Mouse (Mus musculus): ENCODE measurements around the gene Kcnk15. TPM values are rescaled to one million over a fixed set of nuclear protein-coding genes. Genes with fewer than 3 reads are reported as not detected.

Kcnk15 gene
- polyA plus RNA-seq, 1 experiment from 2014 or later: not detected

- no peak overlapping the region for H3K4me2 ChIP-seq
- no peak overlapping the region for H3K9ac ChIP-seq (ENCODE audit: low read depth, low read length)
- H3K4me1 ChIP-seq (ENCODE audit: control insufficient read depth, insufficient read depth, low read length): no peaks in the 10 kb centered on the region; the same call in 1 of the 2 replicates
- H3K27ac ChIP-seq (ENCODE audit: low read depth, low read length): no peak overlapping the region
- no peak for ATAC-seq (replicated peaks; ENCODE audit: insufficient number of reproducible peaks, low FRiP score, low TSS enrichment)
- H3K36me3 ChIP-seq (ENCODE audit: control insufficient read depth, insufficient read depth, low read length): no peaks in the 10 kb centered on the region
- no peaks in the 10 kb centered on the region for H3K9me3 ChIP-seq (replicated peaks; ENCODE audit: control insufficient read depth, low read length)
- 73% methylated on average over 9 of the region's 9 CpGs for WGBS (ENCODE audit: insufficient replicate concordance)
- peaks cover 11% of the 10 kb centered on the region for H3K27me3 ChIP-seq (ENCODE audit: control insufficient read depth, insufficient read depth, low read length)
- H3K4me3 ChIP-seq (ENCODE audit: low read depth, low read length): no peak overlapping the region
Observed at GRCm38 (mm10) chr2:163866061-163866460, 12.6 kb downstream of the Kcnk15 start.

- WGBS (ENCODE audit: insufficient replicate concordance): 60% methylated on average over 5 of the region's 5 CpGs
- no peak overlapping the region for H3K4me2 ChIP-seq
- no peak for ATAC-seq (replicated peaks; ENCODE audit: insufficient number of reproducible peaks, low FRiP score, low TSS enrichment)
- peaks cover 10% of the 10 kb centered on the region for H3K27me3 ChIP-seq (ENCODE audit: control insufficient read depth, insufficient read depth, low read length)
- no peaks in the 10 kb centered on the region; the same call in 1 of the 2 replicates for H3K4me1 ChIP-seq (ENCODE audit: control insufficient read depth, insufficient read depth, low read length)
- H3K36me3 ChIP-seq (ENCODE audit: control insufficient read depth, insufficient read depth, low read length): no peaks in the 10 kb centered on the region
- H3K9ac ChIP-seq (ENCODE audit: low read depth, low read length): no peak overlapping the region
- no peak overlapping the region for H3K4me3 ChIP-seq (ENCODE audit: low read depth, low read length)
- no peaks in the 10 kb centered on the region for H3K9me3 ChIP-seq (replicated peaks; ENCODE audit: control insufficient read depth, low read length)
- no peak overlapping the region for H3K27ac ChIP-seq (ENCODE audit: low read depth, low read length)
Observed at GRCm38 (mm10) chr2:163869783-163870182, 16.3 kb downstream of the Kcnk15 start.

- ATAC-seq (replicated peaks; ENCODE audit: insufficient number of reproducible peaks, low FRiP score, low TSS enrichment): no peak
- Histone ChIP-seq H3K9me3 (replicated peaks; ENCODE audit: control insufficient read depth, low read length) (no peaks in the 10 kb centered on the region), H3K4me1 (ENCODE audit: control insufficient read depth, insufficient read depth, low read length) (peaks cover 4% of the 10 kb centered on the region; the same call in 1 of the 2 replicates), H3K36me3 (ENCODE audit: control insufficient read depth, insufficient read depth, low read length) (no peaks in the 10 kb centered on the region), H3K27ac (ENCODE audit: low read depth, low read length) (no peak overlapping the region), H3K27me3 (ENCODE audit: control insufficient read depth, insufficient read depth, low read length) (peaks cover 10% of the 10 kb centered on the region), H3K4me3 (ENCODE audit: low read depth, low read length) (no peak overlapping the region), H3K4me2 (no peak overlapping the region), H3K9ac (ENCODE audit: low read depth, low read length) (no peak overlapping the region)
- 69% methylated on average over 4 of the region's 4 CpGs for WGBS (ENCODE audit: insufficient replicate concordance)
Observed at GRCm38 (mm10) chr2:163871266-163871665, 17.8 kb downstream of the Kcnk15 start.

- H3K36me3 ChIP-seq (ENCODE audit: control insufficient read depth, insufficient read depth, low read length): no peaks in the 10 kb centered on the region
- WGBS (ENCODE audit: insufficient replicate concordance): 50% methylated on average over 3 of the region's 3 CpGs
- peaks cover 4% of the 10 kb centered on the region; the same call in 1 of the 2 replicates for H3K4me1 ChIP-seq (ENCODE audit: control insufficient read depth, insufficient read depth, low read length)
- H3K9me3 ChIP-seq (replicated peaks; ENCODE audit: control insufficient read depth, low read length): no peaks in the 10 kb centered on the region
- no peak for ATAC-seq (replicated peaks; ENCODE audit: insufficient number of reproducible peaks, low FRiP score, low TSS enrichment)
- no peak overlapping the region for H3K27ac ChIP-seq (ENCODE audit: low read depth, low read length)
- peaks cover 10% of the 10 kb centered on the region for H3K27me3 ChIP-seq (ENCODE audit: control insufficient read depth, insufficient read depth, low read length)
- H3K4me2 ChIP-seq: no peak overlapping the region
- H3K9ac ChIP-seq (ENCODE audit: low read depth, low read length): no peak overlapping the region
- H3K4me3 ChIP-seq (ENCODE audit: low read depth, low read length): no peak overlapping the region
Observed at GRCm38 (mm10) chr2:163871906-163872305, 18.5 kb downstream of the Kcnk15 start.

- no peaks in the 10 kb centered on the region for H3K36me3 ChIP-seq (ENCODE audit: control insufficient read depth, insufficient read depth, low read length)
- peaks cover 11% of the 10 kb centered on the region for H3K27me3 ChIP-seq (ENCODE audit: control insufficient read depth, insufficient read depth, low read length)
- H3K4me3 ChIP-seq (ENCODE audit: low read depth, low read length): no peak overlapping the region
- H3K4me1 ChIP-seq (ENCODE audit: control insufficient read depth, insufficient read depth, low read length): peaks cover 4% of the 10 kb centered on the region; the same call in 1 of the 2 replicates
- H3K27ac ChIP-seq (ENCODE audit: low read depth, low read length): no peak overlapping the region
- H3K9ac ChIP-seq (ENCODE audit: low read depth, low read length): no peak overlapping the region
- H3K4me2 ChIP-seq: no peak overlapping the region
- ATAC-seq (replicated peaks; ENCODE audit: insufficient number of reproducible peaks, low FRiP score, low TSS enrichment): no peak
- H3K9me3 ChIP-seq (replicated peaks; ENCODE audit: control insufficient read depth, low read length): no peaks in the 10 kb centered on the region
- WGBS (ENCODE audit: insufficient replicate concordance): 48% methylated on average over 5 of the region's 5 CpGs
Observed at GRCm38 (mm10) chr2:163874877-163875276, 21.4 kb downstream of the Kcnk15 start.

GRCm38 (mm10) chr2:163875484-163875883 is 22.0 kb downstream of the Kcnk15 start:
- WGBS (ENCODE audit: insufficient replicate concordance): 65% methylated on average over 7 of the region's 7 CpGs
- H3K27me3 ChIP-seq (ENCODE audit: control insufficient read depth, insufficient read depth, low read length): peaks cover 8% of the 10 kb centered on the region
- H3K4me3 ChIP-seq (ENCODE audit: low read depth, low read length): no peak overlapping the region
- ATAC-seq (replicated peaks; ENCODE audit: insufficient number of reproducible peaks, low FRiP score, low TSS enrichment): no peak
- H3K4me2 ChIP-seq: no peak overlapping the region
- no peaks in the 10 kb centered on the region for H3K9me3 ChIP-seq (replicated peaks; ENCODE audit: control insufficient read depth, low read length)
- no peaks in the 10 kb centered on the region for H3K36me3 ChIP-seq (ENCODE audit: control insufficient read depth, insufficient read depth, low read length)
- H3K9ac ChIP-seq (ENCODE audit: low read depth, low read length): no peak overlapping the region
- peaks cover 4% of the 10 kb centered on the region; the same call in 1 of the 2 replicates for H3K4me1 ChIP-seq (ENCODE audit: control insufficient read depth, insufficient read depth, low read length)
- H3K27ac ChIP-seq (ENCODE audit: low read depth, low read length): no peak overlapping the region

GRCm38 (mm10) chr2:163876830-163877498 is 23.5 kb downstream of the Kcnk15 start:
- 75% methylated on average over 14 of the region's 14 CpGs for WGBS (ENCODE audit: insufficient replicate concordance)
- peaks cover 5% of the 10 kb centered on the region for H3K27me3 ChIP-seq (ENCODE audit: control insufficient read depth, insufficient read depth, low read length)
- H3K9ac ChIP-seq (ENCODE audit: low read depth, low read length): no peak overlapping the region
- H3K27ac ChIP-seq (ENCODE audit: low read depth, low read length): no peak overlapping the region
- H3K9me3 ChIP-seq (replicated peaks; ENCODE audit: control insufficient read depth, low read length): no peaks in the 10 kb centered on the region
- H3K36me3 ChIP-seq (ENCODE audit: control insufficient read depth, insufficient read depth, low read length): no peaks in the 10 kb centered on the region
- no peak overlapping the region for H3K4me3 ChIP-seq (ENCODE audit: low read depth, low read length)
- H3K4me1 ChIP-seq (ENCODE audit: control insufficient read depth, insufficient read depth, low read length): peaks cover 8% of the 10 kb centered on the region; the same call in 1 of the 2 replicates
- no peak for ATAC-seq (replicated peaks; ENCODE audit: insufficient number of reproducible peaks, low FRiP score, low TSS enrichment)
- H3K4me2 ChIP-seq: no peak overlapping the region

- Histone ChIP-seq H3K36me3 (ENCODE audit: control insufficient read depth, insufficient read depth, low read length) (no peaks in the 10 kb centered on the region), H3K9me3 (replicated peaks; ENCODE audit: control insufficient read depth, low read length) (no peaks in the 10 kb centered on the region), H3K4me1 (ENCODE audit: control insufficient read depth, insufficient read depth, low read length) (peaks cover 4% of the 10 kb centered on the region; the same call in 1 of the 2 replicates), H3K27me3 (ENCODE audit: control insufficient read depth, insufficient read depth, low read length) (peaks cover 5% of the 10 kb centered on the region), H3K9ac (ENCODE audit: low read depth, low read length) (no peak overlapping the region), H3K27ac (ENCODE audit: low read depth, low read length) (no peak overlapping the region), H3K4me2 (no peak overlapping the region), H3K4me3 (ENCODE audit: low read depth, low read length) (no peak overlapping the region)
- 82% methylated on average over 6 of the region's 6 CpGs for WGBS (ENCODE audit: insufficient replicate concordance)
- ATAC-seq (replicated peaks; ENCODE audit: insufficient number of reproducible peaks, low FRiP score, low TSS enrichment): no peak
Observed at GRCm38 (mm10) chr2:163880891-163881290, 27.4 kb downstream of the Kcnk15 start.

All from heart, embryonic 11.5 days (tissue).